Mouse (Mus musculus): ENCODE measurements around the gene Tdrkh. TPM values are rescaled to one million over a fixed set of nuclear protein-coding genes. Genes with fewer than 3 reads are reported as not detected.

The Tdrkh gene
- polyA plus RNA-seq, 1 experiment = 0.15 TPM

- Histone ChIP-seq H3K4me3 (ENCODE audit: extremely low read depth, insufficient read depth, insufficient read length) (no peak overlapping the region), H3K27me3 (ENCODE audit: control insufficient read depth, insufficient read depth, low read length) (no peaks in the 10 kb centered on the region), H3K27ac (ENCODE audit: insufficient read depth, low read length) (no peak overlapping the region), H3K36me3 (ENCODE audit: control insufficient read depth, insufficient read depth, low read length) (no peaks in the 10 kb centered on the region), H3K4me1 (ENCODE audit: control insufficient read depth, insufficient read depth, insufficient read length) (no peaks in the 10 kb centered on the region)
- TF ChIP-seq CTCF (IDR thresholded peaks at IDR 0.05; ENCODE audit: extremely low read depth, insufficient read depth, insufficient read length, insufficient replicate concordance) (no peak), POLR2A (IDR thresholded peaks at IDR 0.05; ENCODE audit: low read depth, low read length) (no peak)
- WGBS = 41% methylated on average over 2 of the region's 2 CpGs
- DNase-seq (ENCODE audit: low read depth in 1 of 2, low spot score in 2 of 2) = no peak
These were observed 37.9 kb upstream of the Tdrkh start for GRCm38 (mm10) chr3:94375146-94375545.

DNA sequence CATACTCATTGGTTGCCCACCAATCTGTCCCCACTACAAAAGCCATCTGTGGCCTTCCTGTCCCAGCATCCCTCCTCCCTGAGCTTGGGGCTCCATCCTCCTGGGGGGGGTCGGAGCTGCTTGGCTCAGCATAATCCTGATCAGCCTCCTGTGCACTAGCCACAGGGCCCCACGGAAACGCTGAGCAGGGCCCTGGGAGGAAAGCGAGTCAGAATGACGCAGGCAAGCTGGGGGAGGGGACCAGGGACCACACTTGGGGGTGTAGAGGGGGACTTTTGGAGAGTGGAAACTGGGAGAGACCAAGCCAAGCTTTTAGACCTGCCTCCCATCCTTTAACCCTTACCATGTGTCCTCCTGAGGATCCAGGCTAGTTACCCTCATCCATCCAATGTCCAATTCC lies 37.2 kb upstream of the Tdrkh start:
- TF ChIP-seq POLR2A (IDR thresholded peaks at IDR 0.05; ENCODE audit: low read depth, low read length) (no peak), CTCF (IDR thresholded peaks at IDR 0.05; ENCODE audit: extremely low read depth, insufficient read depth, insufficient read length, insufficient replicate concordance) (no peak)
- no peaks in the 10 kb centered on the region for H3K4me1 ChIP-seq (ENCODE audit: control insufficient read depth, insufficient read depth, insufficient read length)
- 63% methylated on average over 5 of the region's 5 CpGs for WGBS

DNA sequence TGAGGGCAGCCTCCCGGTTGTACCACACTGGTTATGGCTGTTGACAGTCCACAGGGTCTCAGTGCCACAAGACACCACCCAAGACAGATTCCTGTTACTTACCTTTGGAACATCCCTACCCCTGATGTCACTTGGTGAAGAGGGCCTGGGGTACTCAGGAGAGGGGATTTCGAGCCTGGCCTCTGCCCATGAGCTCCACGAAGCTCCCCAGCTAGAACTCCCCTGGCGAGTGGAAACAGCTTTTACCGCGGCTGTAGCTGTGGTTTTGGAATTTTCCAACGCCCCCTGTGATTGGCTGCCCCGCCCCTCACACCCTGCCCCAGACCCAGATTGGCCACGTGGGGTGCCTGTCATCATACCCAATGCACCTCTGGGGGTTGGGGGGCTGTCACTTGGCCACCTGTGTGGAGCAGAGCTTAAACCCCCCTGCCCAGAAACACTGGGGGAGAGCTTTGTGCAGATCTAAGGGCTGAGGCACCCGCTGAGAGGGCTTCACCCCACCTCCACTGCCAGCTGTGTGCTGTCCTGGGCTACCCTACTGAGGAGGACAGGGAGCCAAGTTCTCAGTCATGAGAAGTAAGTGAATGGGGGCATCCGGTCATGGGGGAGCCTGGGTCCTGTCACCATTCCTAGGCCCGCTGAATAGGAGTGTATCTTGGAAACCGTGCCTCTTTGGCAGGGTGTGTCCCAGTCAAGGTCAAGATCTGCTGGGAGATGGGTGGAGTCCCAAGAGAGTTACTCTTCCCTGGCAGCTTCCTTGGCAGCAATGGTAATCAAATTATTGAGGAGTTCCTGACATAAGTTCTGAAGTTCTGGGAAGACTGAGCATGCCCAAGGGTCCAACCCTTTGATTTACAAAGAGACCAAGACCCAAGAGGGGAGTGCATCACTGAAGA lies 35.8 kb upstream of the Tdrkh start:
- DNase-seq (ENCODE audit: low read depth in 1 of 2, low spot score in 2 of 2) = no peak
- 35% methylated on average over 13 of the region's 13 CpGs for WGBS
- Histone ChIP-seq H3K4me1 (ENCODE audit: control insufficient read depth, insufficient read depth, insufficient read length) (no peaks in the 10 kb centered on the region), H3K36me3 (ENCODE audit: control insufficient read depth, insufficient read depth, low read length) (no peaks in the 10 kb centered on the region), H3K27ac (ENCODE audit: insufficient read depth, low read length) (no peak overlapping the region), H3K4me3 (ENCODE audit: extremely low read depth, insufficient read depth, insufficient read length) (no peak overlapping the region), H3K27me3 (ENCODE audit: control insufficient read depth, insufficient read depth, low read length) (no peaks in the 10 kb centered on the region)
- TF ChIP-seq CTCF (IDR thresholded peaks at IDR 0.05; ENCODE audit: extremely low read depth, insufficient read depth, insufficient read length, insufficient replicate concordance) = no peak
- no peak for TF ChIP-seq POLR2A (IDR thresholded peaks at IDR 0.05; ENCODE audit: low read depth, low read length)

More for the DNA sequence above, 37.2 kb upstream of the Tdrkh start:
- H3K27ac ChIP-seq (ENCODE audit: insufficient read depth, low read length) = no peak overlapping the region
- H3K4me3 ChIP-seq (ENCODE audit: extremely low read depth, insufficient read depth, insufficient read length) = no peak overlapping the region
- DNase-seq (ENCODE audit: low read depth in 1 of 2, low spot score in 2 of 2) = no peak
- H3K27me3 ChIP-seq (ENCODE audit: control insufficient read depth, insufficient read depth, low read length) = no peaks in the 10 kb centered on the region
- H3K36me3 ChIP-seq (ENCODE audit: control insufficient read depth, insufficient read depth, low read length) = no peaks in the 10 kb centered on the region

GRCm38 (mm10) chr3:94379831-94380510 lies 33.1 kb upstream of the Tdrkh start:
- 50% methylated on average over 9 of the region's 9 CpGs for WGBS
- TF ChIP-seq CTCF (IDR thresholded peaks at IDR 0.05; ENCODE audit: extremely low read depth, insufficient read depth, insufficient read length, insufficient replicate concordance) (no peak), POLR2A (IDR thresholded peaks at IDR 0.05; ENCODE audit: low read depth, low read length) (no peak)
- Histone ChIP-seq H3K27me3 (ENCODE audit: control insufficient read depth, insufficient read depth, low read length) (no peaks in the 10 kb centered on the region), H3K36me3 (ENCODE audit: control insufficient read depth, insufficient read depth, low read length) (no peaks in the 10 kb centered on the region), H3K4me1 (ENCODE audit: control insufficient read depth, insufficient read depth, insufficient read length) (no peaks in the 10 kb centered on the region), H3K27ac (ENCODE audit: insufficient read depth, low read length) (no peak overlapping the region), H3K4me3 (ENCODE audit: extremely low read depth, insufficient read depth, insufficient read length) (no peak overlapping the region)
- no peak for DNase-seq (ENCODE audit: low read depth in 1 of 2, low spot score in 2 of 2)

DNA sequence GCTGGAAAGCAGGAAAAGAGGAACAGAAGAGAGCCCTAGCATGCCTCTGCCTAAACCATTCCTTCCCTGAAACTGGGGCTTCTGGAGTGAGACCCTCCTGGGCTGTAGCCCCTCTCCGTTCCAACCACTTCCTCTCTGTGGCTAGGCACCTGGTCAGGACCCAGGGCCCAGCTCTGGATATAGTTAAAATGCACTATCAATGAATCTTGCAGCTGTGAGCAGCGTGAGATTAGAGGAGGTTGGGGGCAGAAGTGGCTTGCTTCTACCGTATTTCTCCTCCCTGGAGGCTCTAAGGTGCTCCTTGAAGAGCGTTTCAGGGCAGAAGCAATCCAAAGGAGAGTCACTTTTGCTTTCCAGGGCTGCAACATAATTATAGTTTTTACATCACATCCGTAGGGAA lies 30.8 kb upstream of the Tdrkh start:
- 25% methylated on average over 5 of the region's 5 CpGs for WGBS
- H3K4me3 ChIP-seq (ENCODE audit: extremely low read depth, insufficient read depth, insufficient read length) = no peak overlapping the region
- TF ChIP-seq POLR2A (IDR thresholded peaks at IDR 0.05; ENCODE audit: low read depth, low read length) = no peak
- DNase-seq (ENCODE audit: low read depth in 1 of 2, low spot score in 2 of 2) = no peak
- H3K36me3 ChIP-seq (ENCODE audit: control insufficient read depth, insufficient read depth, low read length) = no peaks in the 10 kb centered on the region
- no peak overlapping the region for H3K27ac ChIP-seq (ENCODE audit: insufficient read depth, low read length)
- no peaks in the 10 kb centered on the region for H3K27me3 ChIP-seq (ENCODE audit: control insufficient read depth, insufficient read depth, low read length)
- no peaks in the 10 kb centered on the region for H3K4me1 ChIP-seq (ENCODE audit: control insufficient read depth, insufficient read depth, insufficient read length)

DNA sequence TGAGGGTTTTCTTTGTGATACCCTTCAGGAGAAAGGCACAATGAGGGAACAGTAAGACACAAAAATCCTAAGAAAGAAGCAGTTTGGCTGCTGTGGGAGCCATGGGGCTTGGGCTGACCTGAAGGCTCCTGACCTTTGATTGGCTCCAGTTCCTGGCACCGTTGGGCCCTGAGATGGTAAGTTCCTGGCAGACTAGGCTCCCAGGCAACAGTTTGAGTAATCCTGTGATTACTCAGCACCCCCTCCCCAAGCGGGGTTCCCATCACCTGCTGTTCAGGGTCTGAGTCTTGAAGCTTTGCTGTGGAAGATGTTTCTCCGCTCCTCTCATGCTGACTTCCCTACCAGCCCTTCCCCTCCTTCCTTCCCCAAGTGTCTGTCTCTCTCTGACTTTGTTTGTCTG lies 29.6 kb upstream of the Tdrkh start:
- no peak for DNase-seq (ENCODE audit: low read depth in 1 of 2, low spot score in 2 of 2)
- no peaks in the 10 kb centered on the region for H3K36me3 ChIP-seq (ENCODE audit: control insufficient read depth, insufficient read depth, low read length)
- no peaks in the 10 kb centered on the region for H3K27me3 ChIP-seq (ENCODE audit: control insufficient read depth, insufficient read depth, low read length)
- no peak overlapping the region for H3K27ac ChIP-seq (ENCODE audit: insufficient read depth, low read length)
- WGBS = 65% methylated on average over 3 of the region's 3 CpGs
- no peaks in the 10 kb centered on the region for H3K4me1 ChIP-seq (ENCODE audit: control insufficient read depth, insufficient read depth, insufficient read length)
- TF ChIP-seq POLR2A (IDR thresholded peaks at IDR 0.05; ENCODE audit: low read depth, low read length) = no peak
- no peak for TF ChIP-seq CTCF (IDR thresholded peaks at IDR 0.05; ENCODE audit: extremely low read depth, insufficient read depth, insufficient read length, insufficient replicate concordance)
- H3K4me3 ChIP-seq (ENCODE audit: extremely low read depth, insufficient read depth, insufficient read length) = no peak overlapping the region

GRCm38 (mm10) chr3:94386671-94387070 lies 26.4 kb upstream of the Tdrkh start:
- Histone ChIP-seq H3K36me3 (ENCODE audit: control insufficient read depth, insufficient read depth, low read length) (no peaks in the 10 kb centered on the region), H3K4me1 (ENCODE audit: control insufficient read depth, insufficient read depth, insufficient read length) (no peaks in the 10 kb centered on the region), H3K27ac (ENCODE audit: insufficient read depth, low read length) (no peak overlapping the region), H3K27me3 (ENCODE audit: control insufficient read depth, insufficient read depth, low read length) (no peaks in the 10 kb centered on the region), H3K4me3 (ENCODE audit: extremely low read depth, insufficient read depth, insufficient read length) (no peak overlapping the region)
- TF ChIP-seq POLR2A (IDR thresholded peaks at IDR 0.05; ENCODE audit: low read depth, low read length) (no peak), CTCF (IDR thresholded peaks at IDR 0.05; ENCODE audit: extremely low read depth, insufficient read depth, insufficient read length, insufficient replicate concordance) (no peak)
- no peak for DNase-seq (ENCODE audit: low read depth in 1 of 2, low spot score in 2 of 2)
- WGBS = 40% methylated on average over 4 of the region's 4 CpGs

All from spleen, adult 2 months (tissue).